Mouse (Mus musculus): Measurements from ENCODE around the gene Gm12394.
"Not testable (repeated sequence)": the region's sequence is repeated elsewhere in the genome, so short reads cannot be mapped to it uniquely, and the experiment has no call there.

Gm12394 gene

GRCm38 (mm10) chr4:42856671-42857070 is at the start of gene Gm12394:
TSS of gene Gm12394 (minus strand) at chr4:42856771.
- DNase-seq (ENCODE audit: low read depth) = not testable (repeated sequence)

- no peak for DNase-seq (ENCODE audit: low read depth)
Measured at GRCm38 (mm10) chr4:42904966-42905365, 48.4 kb upstream of the Gm12394 start.

GRCm38 (mm10) chr4:42904523-42904922 is 48.0 kb upstream of the Gm12394 start:
- no peak for DNase-seq (ENCODE audit: low read depth)

- DNase-seq (ENCODE audit: low read depth) = peak; percentile 50
Measured at GRCm38 (mm10) chr4:42903942-42904341, 47.4 kb upstream of the Gm12394 start.

- no peak for DNase-seq (ENCODE audit: low read depth)
Measured at GRCm38 (mm10) chr4:42902730-42903129, 46.2 kb upstream of the Gm12394 start.

- DNase-seq (ENCODE audit: low read depth) = peak; percentile 21
Measured at GRCm38 (mm10) chr4:42902174-42902573, 45.6 kb upstream of the Gm12394 start.

GRCm38 (mm10) chr4:42900878-42901277 is 44.3 kb upstream of the Gm12394 start:
- no peak for DNase-seq (ENCODE audit: low read depth)

- DNase-seq (ENCODE audit: low read depth) = no peak
Measured at GRCm38 (mm10) chr4:42898914-42899313, 42.3 kb upstream of the Gm12394 start.

GRCm38 (mm10) chr4:42895118-42895517 is 38.5 kb upstream of the Gm12394 start:
- no peak for DNase-seq (ENCODE audit: low read depth)

- DNase-seq (ENCODE audit: low read depth) = no peak
Measured at GRCm38 (mm10) chr4:42891176-42891575, 34.6 kb upstream of the Gm12394 start.

- DNase-seq (ENCODE audit: low read depth) = no peak
Measured at GRCm38 (mm10) chr4:42888806-42889205, 32.2 kb upstream of the Gm12394 start.

GRCm38 (mm10) chr4:42886926-42887325 is 30.4 kb upstream of the Gm12394 start:
- no peak for DNase-seq (ENCODE audit: low read depth)

GRCm38 (mm10) chr4:42880677-42880948 is 24.0 kb upstream of the Gm12394 start:
- DNase-seq (ENCODE audit: low read depth) = no peak

GRCm38 (mm10) chr4:42879829-42880676 is 23.5 kb upstream of the Gm12394 start:
- no peak for DNase-seq (ENCODE audit: low read depth)

GRCm38 (mm10) chr4:42877657-42878056 is 21.1 kb upstream of the Gm12394 start:
- no peak for DNase-seq (ENCODE audit: low read depth)

GRCm38 (mm10) chr4:42876586-42877291 is 20.2 kb upstream of the Gm12394 start:
- peak; percentile 73 for DNase-seq (ENCODE audit: low read depth)

GRCm38 (mm10) chr4:42874134-42874533 is 17.6 kb upstream of the Gm12394 start, which contains the start of gene Fam205c:
TSS of gene Fam205c (minus strand) at chr4:42874234.
- peak; percentile 0 for DNase-seq (ENCODE audit: low read depth)

GRCm38 (mm10) chr4:42872746-42873435 is 16.3 kb upstream of the Gm12394 start:
- peak; percentile 0 for DNase-seq (ENCODE audit: low read depth)

- peak; percentile 0 for DNase-seq (ENCODE audit: low read depth)
Measured at GRCm38 (mm10) chr4:42872151-42872550, 15.6 kb upstream of the Gm12394 start.

- DNase-seq (ENCODE audit: low read depth) = peak; percentile 1
Measured at GRCm38 (mm10) chr4:42870748-42871147, 14.2 kb upstream of the Gm12394 start.

- no peak for DNase-seq (ENCODE audit: low read depth)
Measured at GRCm38 (mm10) chr4:42868193-42868592, 11.6 kb upstream of the Gm12394 start.

- no peak for DNase-seq (ENCODE audit: low read depth)
Measured at GRCm38 (mm10) chr4:42867390-42867789, 10.8 kb upstream of the Gm12394 start.

- DNase-seq (ENCODE audit: low read depth) = not testable (repeated sequence)
Measured at GRCm38 (mm10) chr4:42863487-42863886, 6.9 kb upstream of the Gm12394 start.
